Mouse (Mus musculus) hindbrain, postnatal 0 days (tissue): ENCODE data around the gene Ecpas. TPM values are rescaled to one million over a fixed set of nuclear protein-coding genes. Genes with fewer than 3 reads are reported as not detected.
A peak's percentile ranks its signal among the peaks of the same experiment; 100 is the strongest.

Source experiments
- ATAC-seq: fragments of 200-750 bp; cut with Nextera tagmentation; 2 replicates; pipeline ENCODE4 v1.8.0; 2017; ENCODE audit warnings: mild to moderate bottlenecking, moderate TSS enrichment, moderate library complexity
- DNase-seq: peaks from one replicate; pipeline ENCODE4 v3.0.0-alpha.2; 2015; ENCODE audit warnings: low spot score
- H3K27ac ChIP-seq: fragments of 300-500 bp; sonication (generic); 2 replicates; pipeline ENCODE4 v1.5.1; 2014; ENCODE audit warnings: mild to moderate bottlenecking
- H3K27me3 ChIP-seq: fragments of 300-500 bp; sonication (generic); 2 replicates; pipeline ENCODE4 v1.6.1; 2014; ENCODE audit warnings: low read length, mixed read lengths; ENCODE audit not compliant: insufficient read depth
- H3K36me3 ChIP-seq: fragments of 300-500 bp; sonication (generic); 2 replicates; pipeline ENCODE4 v1.6.1; 2014; ENCODE audit warnings: low read length, mixed read lengths; ENCODE audit not compliant: insufficient read depth
- H3K4me1 ChIP-seq: fragments of 300-500 bp; sonication (generic); 2 replicates; pipeline ENCODE4 v1.6.1; 2014; ENCODE audit warnings: antibody characterized with exemption, low read length, mixed read lengths; ENCODE audit not compliant: insufficient read depth
- H3K4me2 ChIP-seq: fragments of 300-500 bp; sonication (generic); 2 replicates; pipeline ENCODE4 v1.6.1; 2014; ENCODE audit warnings: low read depth, mild to moderate bottlenecking, low read length, moderate library complexity, mixed read lengths
- H3K4me3 ChIP-seq: fragments of 300-500 bp; sonication (generic); 2 replicates; pipeline ENCODE4 v1.5.1; 2014; ENCODE audit warnings: low read length
- H3K9ac ChIP-seq: fragments of 300-500 bp; sonication (generic); replicated peaks from 2 replicates; pipeline ENCODE4 v1.6.1; 2014; ENCODE audit warnings: mild to moderate bottlenecking, low read length, moderate library complexity, mixed read lengths
- H3K9me3 ChIP-seq: fragments of 300-500 bp; sonication (generic); 2 replicates; pipeline ENCODE4 v1.6.1; 2016; ENCODE audit warnings: low read length, mixed read lengths
- CTCF ChIP-seq: IDR thresholded peaks from 2 replicates; pipeline ENCODE4 v1.5.1; 2016; ENCODE audit warnings: antibody characterized with exemption, control low read depth, low read depth
- WGBS: fragments of 180-500 bp; shearing (Covaris S2); extraction: QIAGEN DNeasy Blood & Tissue Kit; methylation state at CpG from one replicate; pipeline ENCODE4 v1.1.7; 2014; 5-methylcytosine and 5-hydroxymethylcytosine counted together
- polyA plus RNA-seq: library from polyadenylated mRNA; unstranded; fragments of >200 nt; fragmentation: Nextera tagmentation; extraction: Ambion mirVana; gene quantifications from 2 replicates; pipeline ENCODE4 v1.2.1, GENCODE M21; 2015
- total RNA-seq: library from RNA; depleted of rRNA; stranded (reverse); fragments of >200 nt; gene quantifications from 2 replicates; pipeline ENCODE4 v1.2.3, GENCODE M21; 2014

The Ecpas gene
- total and polyA plus RNA-seq, 2 experiments from 2014 or later: 36.6 to 53.0 TPM

- no peak overlapping the region for H3K9ac ChIP-seq
- H3K4me1 ChIP-seq: no peaks in the 10 kb centered on the region; the same call in 1 of the 2 replicates
- H3K9me3 ChIP-seq: no peaks in the 10 kb centered on the region
- H3K27ac ChIP-seq: no peak overlapping the region
- H3K36me3 ChIP-seq: no peaks in the 10 kb centered on the region
- DNase-seq (no peak), ATAC-seq (no peak)
- H3K4me2 ChIP-seq: no peak overlapping the region
- no peaks in the 10 kb centered on the region for H3K27me3 ChIP-seq
- H3K4me3 ChIP-seq: no peak overlapping the region
- 90% methylated on average over 6 of the region's 6 CpGs for WGBS
- no peak for TF ChIP-seq CTCF
Observed at GRCm38 (mm10) chr4:58932541-58932940, 20.0 kb upstream of the Ecpas start.

GRCm38 (mm10) chr4:58927661-58928060 is 15.1 kb upstream of the Ecpas start:
- DNase-seq (no peak), ATAC-seq (no peak)
- Histone ChIP-seq H3K4me1 (no peaks in the 10 kb centered on the region), H3K36me3 (no peaks in the 10 kb centered on the region), H3K9me3 (0 out of 2 replicates have a peak, but pooled peaks cover 3% of the 10 kb centered on the region), H3K4me3 (no peak overlapping the region), H3K27me3 (no peaks in the 10 kb centered on the region), H3K4me2 (no peak overlapping the region), H3K27ac (no peak overlapping the region), H3K9ac (no peak overlapping the region)
- TF ChIP-seq CTCF: peak; percentile 25
- 67% methylated on average over 3 of the region's 3 CpGs for WGBS

GRCm38 (mm10) chr4:58926120-58926519 is 13.6 kb upstream of the Ecpas start:
- WGBS: 35% methylated on average over 2 of the region's 2 CpGs
- Histone ChIP-seq H3K27ac (no peak overlapping the region), H3K4me1 (no peaks in the 10 kb centered on the region), H3K9me3 (0 out of 2 replicates have a peak, but pooled peaks cover 3% of the 10 kb centered on the region), H3K4me2 (no peak overlapping the region), H3K27me3 (no peaks in the 10 kb centered on the region), H3K9ac (no peak overlapping the region), H3K36me3 (no peaks in the 10 kb centered on the region), H3K4me3 (no peak overlapping the region)
- no peak for TF ChIP-seq CTCF
- no peak for DNase-seq
- no peak for ATAC-seq

GRCm38 (mm10) chr4:58925664-58926063 is 13.1 kb upstream of the Ecpas start:
- Histone ChIP-seq H3K9ac (no peak overlapping the region), H3K27ac (no peak overlapping the region), H3K9me3 (0 out of 2 replicates have a peak, but pooled peaks cover 3% of the 10 kb centered on the region), H3K4me3 (no peak overlapping the region), H3K36me3 (no peaks in the 10 kb centered on the region), H3K4me2 (no peak overlapping the region), H3K27me3 (no peaks in the 10 kb centered on the region), H3K4me1 (no peaks in the 10 kb centered on the region)
- TF ChIP-seq CTCF: no peak
- ATAC-seq (no peak), DNase-seq (no peak)
- WGBS: 52% methylated on average over 5 of the region's 5 CpGs

- H3K9me3 ChIP-seq: 0 out of 2 replicates have a peak, but pooled peaks cover 3% of the 10 kb centered on the region
- no peak overlapping the region for H3K4me3 ChIP-seq
- no peaks in the 10 kb centered on the region for H3K36me3 ChIP-seq
- H3K27ac ChIP-seq: no peak overlapping the region
- DNase-seq (no peak), ATAC-seq (no peak)
- no peaks in the 10 kb centered on the region for H3K4me1 ChIP-seq
- no peak for TF ChIP-seq CTCF
- no peak overlapping the region for H3K4me2 ChIP-seq
- no peak overlapping the region for H3K9ac ChIP-seq
- WGBS: 90% methylated on average over 2 of the region's 2 CpGs
- H3K27me3 ChIP-seq: no peaks in the 10 kb centered on the region
Observed at GRCm38 (mm10) chr4:58923933-58924332, 11.4 kb upstream of the Ecpas start.

GRCm38 (mm10) chr4:58915081-58915826 is 2.7 kb upstream of the Ecpas start:
- ATAC-seq: no peak
- no peaks in the 10 kb centered on the region; the same call in 1 of the 2 replicates for H3K4me1 ChIP-seq
- no peak overlapping the region for H3K4me2 ChIP-seq
- no peak overlapping the region for H3K27ac ChIP-seq
- 75% methylated on average over 8 of the region's 8 CpGs for WGBS
- H3K4me3 ChIP-seq: no peak overlapping the region
- H3K36me3 ChIP-seq: no peaks in the 10 kb centered on the region
- DNase-seq: no peak
- no peak for TF ChIP-seq CTCF
- H3K9ac ChIP-seq: no peak overlapping the region
- H3K9me3 ChIP-seq: no peaks in the 10 kb centered on the region
- H3K27me3 ChIP-seq: no peaks in the 10 kb centered on the region

GRCm38 (mm10) chr4:58913336-58914026 is 932 bp upstream of the Ecpas start:
- Histone ChIP-seq H3K9ac (no peak overlapping the region), H3K27ac (no peak overlapping the region)

More at GRCm38 (mm10) chr4:58913336-58914026, 932 bp upstream of the Ecpas start:
- peak overlapping the region; percentile 83 for H3K4me2 ChIP-seq
- no peaks in the 10 kb centered on the region for H3K27me3 ChIP-seq
- no peak for TF ChIP-seq CTCF
- no peaks in the 10 kb centered on the region for H3K9me3 ChIP-seq
- no peaks in the 10 kb centered on the region; the same call in 1 of the 2 replicates for H3K4me1 ChIP-seq
- H3K36me3 ChIP-seq: no peaks in the 10 kb centered on the region
- no peak for DNase-seq
- peak overlapping the region; percentile 93 for H3K4me3 ChIP-seq
- 46% methylated on average over 3 of the region's 3 CpGs for WGBS
- ATAC-seq: no peak
